Mouse (Mus musculus): ENCODE data around the gene Stk17b.
"Not testable (repeated sequence)": the region's sequence is repeated elsewhere in the genome, so short reads cannot be mapped to it uniquely, and the experiment has no call there.

Stk17b gene

GRCm38 (mm10) chr1:53728489-53729225 is 56.4 kb downstream of the Stk17b start:
- no peak for DNase-seq (ENCODE audit: low spot score in 2 of 2)

GRCm38 (mm10) chr1:53726883-53727282 is 58.1 kb downstream of the Stk17b start:
- DNase-seq (ENCODE audit: low spot score in 2 of 2): no peak

GRCm38 (mm10) chr1:53721353-53721752 is 63.7 kb downstream of the Stk17b start:
- DNase-seq (ENCODE audit: low spot score in 2 of 2): no peak

GRCm38 (mm10) chr1:53720601-53721351 is 64.2 kb downstream of the Stk17b start:
- DNase-seq (ENCODE audit: low spot score in 2 of 2): no peak

- DNase-seq (ENCODE audit: low spot score in 2 of 2): no peak
These were observed 69.0 kb downstream of the Stk17b start for GRCm38 (mm10) chr1:53715966-53716515.

- peak in 1 of 2 experiments; percentile 77 for DNase-seq (ENCODE audit: low spot score in 2 of 2)
These were observed 69.6 kb downstream of the Stk17b start for GRCm38 (mm10) chr1:53715446-53715845.

- DNase-seq (ENCODE audit: low spot score in 2 of 2): not testable (repeated sequence)
These were observed 71.6 kb downstream of the Stk17b start for GRCm38 (mm10) chr1:53713383-53713782.

- no peak for DNase-seq (ENCODE audit: low spot score in 2 of 2)
These were observed 74.0 kb downstream of the Stk17b start for GRCm38 (mm10) chr1:53711069-53711468.

GRCm38 (mm10) chr1:53709602-53710001 is 75.4 kb downstream of the Stk17b start:
- not testable (repeated sequence) for DNase-seq (ENCODE audit: low spot score in 2 of 2)

GRCm38 (mm10) chr1:53706431-53707361 is 78.3 kb downstream of the Stk17b start, which contains the start of gene Dnah7a:
Gene Dnah7a, minus strand, starts transcription at chr1:53706784.
- peak; percentile 25 to 46 for DNase-seq (ENCODE audit: low spot score in 2 of 2)

Data from thymus, postnatal 10 days (tissue).